Mouse (Mus musculus) thymus, postnatal 10 days (tissue): ENCODE results near the gene Arsb.
"Not testable (repeated sequence)": the region's sequence is repeated elsewhere in the genome, so short reads cannot be mapped to it uniquely, and the experiment has no call there.

Experiments
- DNase-seq, 2 experiments: peaks; one replicate each; pipeline ENCODE4 v3.0.0; 2021; ENCODE audit warnings: low spot score in 2 of 2

Gene Arsb

DNA sequence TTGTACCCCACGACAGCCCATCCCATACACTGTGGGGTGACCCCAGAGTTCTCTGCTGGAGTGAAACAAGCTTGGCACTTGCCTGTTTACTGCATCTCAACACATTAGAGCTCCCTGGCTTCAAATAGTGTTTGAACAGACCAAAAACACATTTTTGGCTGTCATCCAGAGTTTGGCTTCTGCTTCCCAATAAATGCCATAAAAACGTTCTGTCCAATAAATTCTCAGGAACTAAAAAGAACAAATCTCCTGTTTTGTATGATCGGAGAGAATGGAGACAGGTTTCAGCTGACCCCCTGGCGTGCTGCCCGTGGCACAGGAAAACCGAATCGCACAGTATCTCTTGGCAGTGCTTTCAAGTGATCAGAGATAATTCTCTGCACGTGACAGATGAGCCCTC is 16.2 kb downstream of the Arsb start:
- DNase-seq: no peak

DNA sequence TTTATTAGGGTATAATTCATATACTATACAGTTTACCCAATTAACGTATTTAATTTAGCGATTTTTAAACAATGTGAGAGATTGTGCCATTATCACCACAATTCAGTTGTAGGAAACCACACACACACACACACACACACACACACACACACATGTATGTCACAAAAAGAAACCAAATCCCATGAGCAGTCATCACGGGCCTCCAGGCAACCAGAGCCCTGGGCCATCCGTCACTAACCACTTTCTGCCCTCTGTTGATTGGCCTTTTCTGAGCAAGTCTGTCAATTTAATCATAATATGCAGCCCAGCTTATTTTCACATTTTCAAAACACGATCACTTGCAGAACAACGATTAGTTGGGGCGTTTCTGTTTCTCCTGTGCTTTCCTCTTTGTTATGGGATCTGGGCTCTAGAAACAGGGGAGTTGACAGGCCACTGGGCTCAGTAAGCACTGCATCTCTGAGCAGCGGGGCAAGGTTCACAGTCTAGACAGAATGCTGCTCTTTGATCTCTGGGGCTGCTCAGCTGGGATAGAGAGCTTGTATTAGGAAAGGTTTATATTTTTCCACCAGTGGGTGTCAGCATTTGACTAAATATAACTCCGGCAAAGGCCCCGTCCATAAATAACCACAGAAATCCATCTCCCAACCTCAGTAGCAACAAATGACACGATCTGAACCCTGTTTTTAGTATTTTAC is 21.7 kb downstream of the Arsb start:
- DNase-seq: peak in 1 of 2 experiments; percentile 38

DNA sequence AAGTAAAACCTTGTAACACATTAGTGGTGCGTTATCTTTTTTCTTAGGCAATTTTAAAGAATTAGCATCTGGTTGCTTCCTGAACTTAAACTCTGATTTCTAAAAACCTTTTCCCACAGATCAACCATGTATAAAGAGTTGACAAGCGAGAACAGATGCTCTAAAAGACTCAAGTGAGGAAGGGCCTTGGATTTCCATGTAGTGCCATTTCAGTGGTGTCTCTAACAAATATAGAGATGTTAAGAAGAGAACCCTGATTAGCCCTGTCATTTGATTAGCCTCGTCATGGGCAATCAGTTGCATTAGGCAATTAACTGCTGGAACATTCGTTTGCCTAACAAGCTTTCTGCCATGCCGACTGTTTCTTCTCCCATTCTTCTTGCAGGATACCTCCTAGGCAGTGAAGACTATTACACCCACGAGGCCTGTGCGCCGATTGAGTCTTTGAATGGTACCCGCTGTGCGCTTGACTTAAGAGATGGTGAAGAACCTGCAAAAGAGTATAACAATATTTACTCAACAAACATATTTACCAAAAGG is 22.3 kb downstream of the Arsb start:
- DNase-seq: no peak

DNA sequence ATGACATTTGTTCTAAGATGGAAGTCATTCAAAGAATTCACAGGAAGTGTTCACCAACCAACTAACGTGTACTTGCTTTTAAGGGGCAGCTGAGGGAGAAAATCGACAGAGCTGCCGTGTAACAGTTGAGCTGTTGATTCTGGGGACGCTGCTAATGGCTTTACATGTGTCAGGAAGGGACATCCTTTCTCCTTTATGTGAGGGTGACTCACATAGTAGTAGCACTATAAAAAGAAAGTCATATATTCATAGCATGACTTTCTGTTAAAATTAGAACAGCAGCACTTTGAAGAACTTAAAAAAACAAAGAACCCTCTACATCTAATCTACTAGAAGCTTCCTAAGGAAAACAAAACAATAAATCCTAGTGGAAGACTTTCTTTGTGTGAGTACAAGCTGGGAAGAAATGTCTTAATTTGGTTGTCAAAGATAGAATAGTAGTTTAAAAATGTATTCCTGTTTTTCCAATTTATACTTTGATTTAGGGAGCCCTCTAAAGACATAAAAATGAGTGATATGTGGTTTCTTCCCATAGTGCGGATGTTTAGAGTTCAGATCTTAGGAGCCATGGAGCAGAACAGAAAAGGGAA is 25.7 kb downstream of the Arsb start:
- DNase-seq: no peak

DNA sequence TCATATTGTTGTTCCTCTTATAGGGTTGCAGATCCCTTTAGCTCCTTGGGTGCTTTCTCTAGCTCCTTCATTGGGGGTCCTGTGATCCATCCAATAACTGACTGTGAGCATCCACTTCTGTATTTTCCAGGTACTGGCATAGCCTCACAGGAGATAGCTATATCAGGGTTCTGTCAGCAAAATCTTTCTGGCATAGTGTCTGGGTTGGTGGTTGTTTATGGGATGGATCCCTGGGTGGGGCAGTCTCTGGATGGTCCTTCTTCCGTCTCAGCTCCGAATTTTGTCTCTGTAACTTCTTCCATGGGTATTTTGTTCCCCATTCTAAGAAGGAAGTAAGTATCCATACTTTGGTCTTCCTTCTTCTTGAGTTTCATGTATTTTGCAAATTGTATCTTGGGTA is 38.9 kb downstream of the Arsb start:
- DNase-seq: not testable (repeated sequence)

DNA sequence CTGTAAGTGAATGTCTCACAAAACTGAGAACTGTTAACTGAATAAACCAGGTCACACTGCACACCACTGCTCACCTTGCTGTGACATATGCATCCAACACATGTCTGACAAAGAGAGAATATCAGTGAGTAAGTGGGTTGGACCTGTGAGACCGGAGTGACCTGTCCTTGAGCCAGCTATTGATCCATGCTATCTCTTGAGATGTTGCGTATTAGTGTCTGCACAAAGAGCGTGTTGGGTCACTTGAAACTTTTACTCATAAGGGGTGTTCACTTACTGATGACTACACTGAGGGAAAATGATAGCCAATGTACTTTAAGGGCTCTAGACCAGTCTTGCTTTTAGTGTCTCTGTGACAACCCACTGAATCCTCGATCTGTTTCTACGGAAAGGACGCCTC is 42.7 kb downstream of the Arsb start:
- no peak for DNase-seq

DNA sequence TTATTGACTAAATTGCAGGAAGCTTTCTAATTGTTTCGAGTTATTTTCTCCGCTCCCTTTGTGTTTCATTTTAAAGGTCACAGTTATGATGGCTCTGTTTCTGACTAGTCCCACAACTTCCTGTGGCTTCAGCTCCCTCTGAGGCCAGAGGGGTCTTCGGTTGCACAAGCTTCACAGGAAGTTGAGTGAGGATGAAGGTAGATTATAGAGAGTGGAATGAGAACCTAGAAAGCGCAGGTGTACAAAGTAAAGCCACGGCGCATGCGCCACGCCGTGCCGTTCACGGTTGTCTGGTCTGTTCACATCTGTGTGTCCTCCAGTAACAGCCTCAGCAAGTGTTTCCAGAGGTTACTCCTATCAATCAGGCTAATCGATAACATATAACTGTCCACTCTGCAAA is 43.2 kb downstream of the Arsb start:
- peak; percentile 14 to 22 for DNase-seq

DNA sequence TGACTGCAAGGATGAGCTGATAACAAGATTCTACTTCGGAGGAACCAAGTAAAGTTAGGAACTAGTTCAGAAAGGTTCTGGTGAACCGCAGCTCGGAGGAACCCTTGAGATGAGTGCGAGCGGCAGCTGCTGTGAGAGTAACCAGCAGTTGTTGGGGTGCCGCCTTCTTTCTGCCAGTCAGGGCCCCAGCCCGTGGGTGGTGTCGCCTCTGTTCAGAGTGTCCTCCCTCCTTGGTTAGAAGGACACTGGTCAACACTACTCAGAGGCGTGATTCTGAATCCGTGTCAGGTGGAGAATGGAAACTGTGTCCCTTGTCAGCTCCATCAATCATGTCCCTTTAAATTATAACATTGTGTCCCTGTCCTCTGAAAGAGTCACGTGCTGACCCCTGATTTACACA is 43.7 kb downstream of the Arsb start:
- no peak for DNase-seq

DNA sequence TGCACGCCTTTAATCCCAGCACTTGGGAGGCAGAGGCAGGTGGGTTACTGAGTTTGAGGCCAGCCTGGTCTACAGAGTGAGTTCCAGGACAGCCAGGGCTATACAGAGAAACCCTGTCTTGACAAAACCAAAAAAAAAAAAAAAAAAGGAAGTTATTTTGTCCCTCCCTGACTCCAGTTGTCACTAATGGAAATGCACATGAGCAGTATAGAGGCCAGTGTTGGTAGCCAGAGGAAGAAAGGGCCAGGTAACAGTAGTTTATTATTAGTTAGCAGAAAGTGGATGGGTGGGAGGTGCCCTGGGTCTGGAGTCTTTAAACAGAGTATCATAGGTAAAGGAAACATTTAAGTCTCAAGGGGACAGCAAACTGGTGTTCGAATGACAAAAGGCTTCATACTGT is 44.7 kb downstream of the Arsb start:
- DNase-seq: no peak

DNA sequence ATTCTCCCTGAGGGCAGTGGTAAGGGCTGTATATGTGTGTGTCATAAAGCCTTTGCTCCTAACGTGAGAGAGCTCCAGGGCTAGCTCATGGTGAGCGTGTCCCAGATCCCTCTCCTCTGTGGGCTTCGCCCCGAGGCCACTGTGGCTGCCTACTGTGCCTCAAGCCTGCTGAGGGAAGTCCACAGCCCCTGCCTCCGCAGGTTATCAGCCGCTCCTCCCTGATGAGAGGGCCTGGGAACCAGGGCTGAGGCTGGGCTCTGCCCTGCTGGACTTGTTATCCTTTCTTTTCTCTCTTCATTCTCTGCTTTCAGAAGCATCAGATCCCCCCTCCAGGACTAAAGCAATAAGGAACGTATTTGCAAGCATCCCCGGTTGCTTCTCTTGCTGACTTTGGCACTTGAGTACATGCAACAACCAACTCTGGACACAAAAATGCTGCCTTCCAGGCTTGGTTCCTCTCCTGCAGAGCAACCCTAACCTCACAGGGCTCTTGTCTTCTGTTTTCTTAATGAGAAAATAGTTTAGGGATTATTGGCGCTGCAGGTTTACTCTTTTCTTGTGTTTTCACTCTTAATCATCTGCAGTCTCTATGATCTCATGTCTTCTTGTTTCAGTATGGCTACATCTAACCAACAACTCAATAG is 45.4 kb downstream of the Arsb start:
- no peak for DNase-seq

DNA sequence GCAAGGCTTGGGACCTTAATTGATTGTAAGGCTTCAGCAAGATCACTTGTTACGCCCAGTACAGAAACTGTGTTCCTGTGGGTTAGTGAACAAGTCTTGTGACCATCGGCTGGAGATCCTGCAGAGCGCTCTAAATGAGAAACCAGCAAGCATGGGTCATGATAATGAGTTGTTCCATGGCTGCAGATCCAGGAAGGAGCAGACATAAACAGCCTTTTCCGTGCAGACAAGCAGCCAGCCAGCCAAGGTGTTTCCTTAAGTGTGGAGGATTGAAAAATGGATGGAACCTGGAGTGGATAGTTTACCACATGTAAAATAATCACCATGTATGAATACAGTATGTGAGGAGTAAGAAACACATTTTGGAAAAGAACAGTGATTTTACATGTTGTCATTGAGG is 48.7 kb downstream of the Arsb start:
- DNase-seq: no peak

DNA sequence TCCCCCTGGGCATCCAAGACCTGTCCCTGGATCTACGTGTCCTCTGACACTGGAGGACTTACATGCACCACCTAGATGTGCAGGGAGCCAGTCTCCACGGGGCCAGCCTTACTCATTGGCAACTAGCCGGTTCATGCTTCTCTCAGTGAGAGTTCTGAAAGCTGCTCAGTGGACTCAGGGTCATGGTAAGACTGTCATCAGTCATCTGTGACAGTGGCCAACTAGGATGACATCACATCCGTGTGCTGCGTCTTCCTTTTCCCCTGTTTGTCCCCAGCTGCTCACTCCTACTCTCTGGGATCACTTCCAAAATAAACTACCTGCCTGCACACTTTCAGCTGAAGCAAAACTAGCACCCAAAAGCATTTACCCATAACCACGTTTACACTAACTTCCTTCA is 50.6 kb downstream of the Arsb start:
- no peak for DNase-seq

DNA sequence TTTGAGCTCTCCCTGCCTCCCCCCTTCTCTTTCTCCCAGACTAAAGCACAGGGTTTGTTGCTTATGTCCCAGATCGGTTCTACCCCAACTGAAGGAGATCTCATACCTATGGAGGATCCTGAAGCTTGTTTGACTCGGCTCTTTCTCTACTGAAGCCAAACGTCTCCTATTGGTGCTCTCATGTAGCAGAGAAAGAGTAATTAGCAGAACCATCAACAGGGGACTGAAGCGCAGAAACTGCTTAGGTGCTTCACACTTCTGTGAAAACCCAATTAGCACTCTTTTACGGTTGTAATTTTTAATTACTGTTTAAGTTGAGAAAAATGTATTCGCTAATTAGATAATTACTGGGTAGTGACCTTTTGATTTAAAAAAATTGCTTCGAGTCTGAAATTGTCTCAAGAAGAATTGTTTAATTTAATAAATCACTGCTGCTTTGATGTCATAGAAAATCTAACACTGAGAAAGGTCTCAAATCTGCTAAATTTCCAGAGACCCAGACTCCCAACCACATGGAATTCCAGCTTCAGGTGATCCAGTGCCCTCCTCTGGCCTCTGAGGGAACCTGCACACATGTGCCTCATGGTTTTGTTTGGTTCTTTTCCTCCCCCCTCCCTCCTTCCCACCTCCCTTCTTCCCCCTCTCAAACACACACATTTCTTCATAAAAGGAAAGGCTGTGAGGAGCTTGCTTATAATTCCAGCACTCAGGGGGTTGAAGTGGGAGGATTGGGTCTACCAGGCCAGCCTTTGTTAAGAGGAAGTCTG is 54.5 kb downstream of the Arsb start:
- DNase-seq: no peak

DNA sequence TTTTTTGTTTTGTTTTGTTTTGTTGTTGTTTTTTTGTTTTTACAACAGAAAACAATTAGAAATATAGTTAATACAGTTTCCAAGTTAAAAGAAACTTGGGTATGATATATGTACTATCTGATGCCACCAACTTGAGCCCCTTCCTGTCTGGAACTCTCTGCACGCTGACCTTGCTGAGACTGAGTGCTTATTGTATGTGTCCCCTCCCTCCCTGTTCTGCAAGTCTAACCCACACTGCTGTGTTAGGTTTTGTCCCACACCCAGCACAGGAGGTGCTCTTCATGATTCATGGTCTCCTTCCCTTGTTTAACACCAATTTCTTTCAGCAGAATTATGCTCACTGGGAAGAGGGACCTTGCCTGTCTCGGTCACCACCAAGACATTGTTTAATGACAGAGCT is 56.3 kb downstream of the Arsb start:
- no peak for DNase-seq

DNA sequence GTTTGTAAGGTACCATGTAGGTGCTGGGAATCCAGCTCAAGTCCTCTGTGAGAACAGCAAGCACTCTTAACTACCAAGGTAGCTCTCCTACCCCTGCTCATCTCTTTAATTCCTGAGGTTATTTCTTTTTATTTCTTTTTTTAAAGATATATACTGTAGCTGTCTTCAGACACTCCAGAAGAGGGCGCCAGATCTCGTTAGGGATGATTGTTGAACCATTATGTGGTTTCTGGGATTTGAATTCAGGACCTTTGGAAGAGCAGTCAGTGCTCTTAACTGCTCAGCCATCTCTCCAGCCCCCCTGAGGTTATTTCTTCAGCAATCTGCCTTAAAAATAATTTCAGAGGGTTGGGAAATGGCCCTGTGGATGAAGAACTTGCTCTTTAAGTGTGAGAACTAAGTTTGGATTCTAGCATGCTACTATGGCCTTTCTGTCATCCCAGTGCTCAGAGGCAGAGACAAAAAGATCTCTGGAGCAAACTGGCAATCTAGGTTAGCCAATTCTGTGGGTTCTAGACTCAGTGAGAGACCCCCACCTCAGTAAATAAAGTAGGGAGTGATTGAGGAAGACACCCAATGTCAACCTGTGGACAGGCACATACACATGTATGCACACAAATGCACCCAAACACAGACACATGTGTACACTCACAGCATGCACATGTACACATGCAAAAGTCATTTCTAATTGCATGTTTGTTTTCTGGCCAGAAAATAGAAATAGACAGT is 58.3 kb downstream of the Arsb start:
- no peak for DNase-seq

DNA sequence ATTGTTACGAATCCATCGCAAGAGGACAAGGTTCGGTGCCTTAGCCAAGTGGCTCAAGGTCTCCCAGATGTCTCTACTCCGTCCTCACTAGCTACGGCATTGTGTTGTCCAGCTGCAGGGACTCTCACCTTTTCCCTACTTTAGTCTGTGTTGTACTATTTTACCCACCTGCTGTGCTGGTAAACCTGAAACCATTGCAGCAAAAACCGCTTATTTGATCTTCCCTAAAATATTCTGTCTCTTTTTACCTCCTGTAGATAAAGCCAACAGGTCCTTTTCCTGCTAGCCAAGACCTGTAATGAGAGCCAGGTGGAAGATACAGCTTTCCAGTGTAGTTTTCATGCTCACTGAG is 58.8 kb downstream of the Arsb start:
- DNase-seq: no peak

DNA sequence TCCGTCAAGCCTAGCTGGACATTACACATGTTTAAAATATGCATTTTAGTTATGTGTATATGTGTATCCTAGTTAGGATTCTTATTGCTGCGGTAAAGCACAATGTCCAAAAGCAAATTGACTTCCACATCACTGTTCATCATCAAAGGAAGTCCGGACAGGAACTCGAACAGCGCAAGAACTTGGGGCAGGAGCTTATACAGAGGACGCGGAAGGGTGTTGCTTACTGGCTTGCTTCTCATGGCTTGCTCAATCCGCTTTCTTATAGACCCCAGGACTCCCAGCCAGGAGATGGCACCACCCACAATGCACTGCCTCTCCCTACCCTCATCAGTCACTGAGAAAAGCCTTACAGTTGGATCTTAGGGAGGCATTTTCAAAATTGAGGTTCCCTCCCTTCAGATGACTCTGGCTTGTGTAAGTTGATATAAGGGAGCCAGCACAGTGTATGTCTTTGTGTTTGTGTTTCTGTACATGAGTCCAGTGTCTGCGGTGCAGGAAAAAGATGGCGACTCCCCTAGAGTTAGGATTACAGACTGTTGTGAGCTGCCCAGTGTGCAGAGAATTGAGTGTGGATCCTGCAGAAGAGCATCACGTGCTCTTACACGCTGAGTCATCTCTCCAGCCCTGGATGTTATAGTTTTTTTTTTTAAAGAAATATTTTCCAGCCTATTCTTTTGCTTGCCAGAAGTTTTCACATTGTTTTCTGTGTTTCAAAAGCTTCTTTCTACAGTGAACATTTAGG is 66.2 kb downstream of the Arsb start:
- DNase-seq: no peak

DNA sequence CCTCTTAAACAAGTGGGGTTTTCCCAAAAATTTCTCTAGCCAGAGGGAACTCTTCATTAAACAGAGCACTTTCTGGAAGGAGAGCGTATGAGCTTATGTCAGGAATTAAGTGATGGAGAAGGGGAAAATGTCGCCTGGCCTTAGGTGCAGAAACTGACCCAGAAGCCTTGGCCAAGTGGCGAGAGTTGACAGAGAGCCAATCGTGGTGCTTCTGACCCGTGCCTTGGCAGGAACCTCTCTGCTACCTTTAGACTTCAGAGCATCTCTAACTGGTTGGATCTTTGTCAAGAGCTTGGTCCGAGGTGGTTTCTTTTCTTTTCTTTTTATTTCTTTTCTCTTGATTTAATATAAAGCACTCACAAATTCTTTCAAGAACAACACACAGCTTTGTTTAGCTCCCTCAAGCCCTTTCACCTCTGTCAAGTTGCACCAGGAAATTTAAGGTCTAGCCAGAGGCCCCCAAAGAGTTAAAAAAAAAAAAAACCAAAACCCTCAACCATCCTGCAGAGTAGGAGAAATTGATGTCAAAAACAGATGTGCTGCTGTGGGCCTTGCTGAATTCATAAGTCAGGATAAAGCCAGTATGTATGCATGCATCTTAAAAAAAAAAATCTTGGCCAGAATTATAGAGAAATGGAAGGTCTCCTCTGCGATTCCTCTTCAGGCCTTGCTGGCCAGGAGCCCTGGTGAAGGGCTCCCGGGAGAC is 67.2 kb downstream of the Arsb start:
- no peak for DNase-seq

DNA sequence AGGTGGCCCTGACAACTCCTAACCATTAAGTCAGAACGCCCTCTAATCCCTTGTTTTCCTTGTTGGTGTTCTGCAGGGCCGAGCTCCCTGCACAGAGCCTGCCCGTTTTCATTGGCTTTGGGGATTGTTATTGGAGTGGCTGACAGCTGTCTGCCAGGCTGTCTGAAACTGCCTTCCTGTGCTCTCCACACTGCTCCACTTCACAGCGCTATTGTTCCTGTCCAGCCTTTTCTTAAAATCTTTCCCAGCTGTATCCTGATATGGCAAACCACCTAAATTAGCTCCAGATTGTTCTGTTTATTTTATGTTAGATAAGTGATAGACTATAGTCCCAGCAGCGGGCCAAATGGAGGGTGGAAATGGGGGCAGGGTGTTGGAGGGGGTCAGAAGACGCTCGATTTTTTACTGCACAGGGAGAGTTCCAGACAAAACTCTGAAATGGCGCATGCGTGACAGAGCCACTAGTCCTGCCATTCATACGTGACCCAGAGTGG is 67.8 kb downstream of the Arsb start:
- DNase-seq: no peak

DNA sequence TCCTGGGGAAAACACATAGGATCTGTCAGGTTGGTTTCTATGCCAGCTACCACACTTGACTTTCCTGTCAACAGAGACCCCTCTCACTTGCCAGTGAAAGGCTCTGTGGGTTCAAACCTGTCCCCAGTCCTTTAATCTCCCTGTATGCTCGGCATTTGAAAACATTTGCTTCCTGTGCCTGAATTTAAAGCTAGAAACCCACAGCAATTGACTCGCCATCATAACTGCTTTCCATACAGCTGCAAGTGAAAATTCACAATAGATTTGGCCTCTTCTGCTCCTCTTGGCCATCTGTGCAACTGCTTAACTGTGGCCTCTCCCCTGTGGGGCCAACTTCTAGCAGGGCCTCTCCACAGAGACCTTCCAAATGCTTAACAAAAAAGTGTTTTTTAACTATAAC is 68.3 kb downstream of the Arsb start:
- no peak for DNase-seq
